Mouse (Mus musculus) embryonic fibroblast, embryonic 13.5 days (primary cell): ENCODE results near the gene Pdcd1lg2.

Source experiments
- CTCF ChIP-seq: IDR thresholded peaks from 2 replicates; pipeline ENCODE4 v1.5.1; 2011; ENCODE audit warnings: mild to moderate bottlenecking, control low read depth, low read length, moderate library complexity, borderline replicate concordance; ENCODE audit not compliant: insufficient read depth
- POLR2A ChIP-seq: IDR thresholded peaks from 2 replicates; pipeline ENCODE4 v1.6.1; 2011; ENCODE audit warnings: low read depth, mild to moderate bottlenecking, control low read depth, low read length, moderate library complexity

DNA sequence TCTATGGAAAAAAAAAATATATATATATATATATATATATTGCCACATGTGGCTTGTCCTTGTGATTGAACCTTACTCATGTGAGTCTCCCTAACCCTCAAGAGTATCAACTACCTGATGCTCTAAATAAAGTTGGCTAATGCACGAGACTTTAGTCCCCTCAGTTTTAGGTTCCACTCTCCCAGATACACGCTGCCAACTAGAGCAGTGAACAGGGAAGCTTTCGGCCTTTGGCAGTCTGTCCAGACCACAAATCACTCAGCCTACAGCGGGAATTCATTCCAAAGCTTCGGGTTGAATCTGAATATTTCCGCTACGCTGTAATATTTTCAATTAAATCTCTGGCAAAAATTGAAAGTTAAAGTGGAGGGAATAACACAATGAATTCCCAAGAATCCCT lies 107.7 kb downstream of the Pdcd1lg2 start:
- no peak for TF ChIP-seq CTCF
- TF ChIP-seq POLR2A = no peak
